Mouse (Mus musculus) embryonic fibroblast, embryonic 13.5 days (primary cell): Measurements from ENCODE around the gene Aif1.

Source experiments
- CTCF ChIP-seq: IDR thresholded peaks from 2 replicates; pipeline ENCODE4 v1.5.1; 2011; ENCODE audit warnings: mild to moderate bottlenecking, control low read depth, low read length, moderate library complexity, borderline replicate concordance; ENCODE audit not compliant: insufficient read depth
- POLR2A ChIP-seq: IDR thresholded peaks from 2 replicates; pipeline ENCODE4 v1.6.1; 2011; ENCODE audit warnings: low read depth, mild to moderate bottlenecking, control low read depth, low read length, moderate library complexity

DNA sequence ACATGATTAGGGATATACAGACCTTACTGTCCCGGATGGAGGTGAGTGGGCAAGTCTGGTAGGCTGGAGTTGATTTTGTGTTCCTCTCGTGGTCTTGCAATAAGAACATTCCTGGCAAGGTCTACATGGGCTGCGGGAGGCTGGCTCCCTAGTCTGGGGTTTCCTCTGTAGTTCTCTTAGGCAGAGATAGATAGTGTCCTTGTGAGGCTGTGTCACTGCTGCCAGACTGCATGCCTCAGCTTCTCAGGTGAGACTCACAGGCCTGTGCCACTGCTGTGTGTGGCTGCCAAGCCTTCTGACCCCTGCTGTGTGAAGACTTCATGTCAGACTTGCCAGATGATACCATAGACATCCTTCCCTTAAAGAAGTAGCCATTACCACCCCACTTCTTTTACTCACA is 36.6 kb downstream of the Aif1 start:
- TF ChIP-seq POLR2A (no peak), CTCF (no peak)
